Mouse (Mus musculus) natural killer cell, adult 2 months (primary cell): ENCODE measurements around the gene Fjx1.

Experiments used
- DNase-seq, 2 experiments: peaks; one replicate each; pipeline ENCODE4 v3.0.0; 2022; ENCODE audit warnings: low spot score in 2 of 2

Fjx1 gene

GRCm38 (mm10) chr2:102426434-102426833 is 25.9 kb downstream of the Fjx1 start:
- no peak for DNase-seq

GRCm38 (mm10) chr2:102416149-102416743 is 36.1 kb downstream of the Fjx1 start:
- DNase-seq = no peak

- no peak for DNase-seq
These were observed 39.6 kb downstream of the Fjx1 start for GRCm38 (mm10) chr2:102412738-102413137.

GRCm38 (mm10) chr2:102410615-102411014 is 41.7 kb downstream of the Fjx1 start:
- no peak for DNase-seq

- DNase-seq = no peak
These were observed 42.6 kb downstream of the Fjx1 start for GRCm38 (mm10) chr2:102409741-102410140.

GRCm38 (mm10) chr2:102407363-102408184 is 44.7 kb downstream of the Fjx1 start, which contains the start of gene Trim44:
Trim44 (minus strand) TSS chr2:102407828.
- no peak for DNase-seq

- no peak for DNase-seq
These were observed 45.7 kb downstream of the Fjx1 start for GRCm38 (mm10) chr2:102406324-102407304.

GRCm38 (mm10) chr2:102403982-102404381 is 48.3 kb downstream of the Fjx1 start:
- no peak for DNase-seq

GRCm38 (mm10) chr2:102403306-102403705 is 49.0 kb downstream of the Fjx1 start:
- DNase-seq = no peak

- no peak for DNase-seq
These were observed 51.0 kb downstream of the Fjx1 start for GRCm38 (mm10) chr2:102401352-102401692.

GRCm38 (mm10) chr2:102400605-102401351 is 51.5 kb downstream of the Fjx1 start:
- DNase-seq = peak; percentile 71 to 80

- DNase-seq = no peak
These were observed 52.3 kb downstream of the Fjx1 start for GRCm38 (mm10) chr2:102399864-102400604.
